Mouse (Mus musculus) adrenal gland (tissue): ENCODE measurements around the gene Nxt1.

ENCODE experiments used
- intact Hi-C: fragments of 180-260 bp; cut with DNase I; formaldehyde crosslinking; loops from one replicate; pipeline ENCODE4 v1.15.1; 2025
- long read RNA-seq, 2 experiments: library from polyadenylated mRNA; unstranded; transcript quantifications; one replicate each; pipeline ENCODE4 v2.0.0; 2020; ENCODE audit warnings: borderline replicate concordance in 1 of 2; ENCODE audit not compliant: insufficient replicate concordance in 1 of 2

Nxt1 gene
- long read RNA-seq, experiment 1, transcript Nxt1-201 (2 exons, 956 nt): major isoform, 25 of 28 reads
- long read RNA-seq, experiment 1, partial matches to known transcripts: 0 of 28 reads
- long read RNA-seq, experiment 1, other reads (novel, unspliced or antisense): 0 of 28 reads
- long read RNA-seq, experiment 2, transcript Nxt1-201 (2 exons, 956 nt): major isoform, 31 of 34 reads
- long read RNA-seq, experiment 2, partial matches to known transcripts: 0 of 34 reads
- long read RNA-seq, experiment 2, other reads (novel, unspliced or antisense): 2 of 34 reads

- intact Hi-C loops: no loop called here
Measured at GRCm38 (mm10) chr2:148672199-148673096, at the start of gene Nxt1. TSS of gene Nxt1 (plus strand) at chr2:148672601.

GRCm38 (mm10) chr2:148623067-148623466, 49.3 kb upstream of the Nxt1 start:
- intact Hi-C loops: no loop called here

- intact Hi-C loops: no loop called here
Measured at GRCm38 (mm10) chr2:148624484-148624883, 47.9 kb upstream of the Nxt1 start.

GRCm38 (mm10) chr2:148627011-148627471, 45.4 kb upstream of the Nxt1 start:
- intact Hi-C loops: no loop called here

- intact Hi-C loops: no loop called here
Measured at GRCm38 (mm10) chr2:148631011-148631410, 41.4 kb upstream of the Nxt1 start.

- intact Hi-C loops: no loop called here
Measured at GRCm38 (mm10) chr2:148631602-148632001, 40.8 kb upstream of the Nxt1 start.

GRCm38 (mm10) chr2:148634466-148634865, 37.9 kb upstream of the Nxt1 start:
- intact Hi-C loops: no loop called here

GRCm38 (mm10) chr2:148642610-148643370, 29.6 kb upstream of the Nxt1 start:
- intact Hi-C loops: no loop called here

- intact Hi-C loops: no loop called here
Measured at GRCm38 (mm10) chr2:148644421-148645000, 27.9 kb upstream of the Nxt1 start.

- intact Hi-C loops: loop anchor here (5.0 kb wide), 1 partner anchor 68 kb away; no protein-coding TSS in a partner anchor
Measured at GRCm38 (mm10) chr2:148650587-148651357, 21.6 kb upstream of the Nxt1 start.

- intact Hi-C loops: loop anchor here (5.0 kb wide), 3 partner anchors 73 to 533 kb away; partner anchors contain the start of gene Thbd
Measured at GRCm38 (mm10) chr2:148654961-148655360, 17.4 kb upstream of the Nxt1 start.

- intact Hi-C loops: no loop called here
Measured at GRCm38 (mm10) chr2:148663458-148663857, 8.9 kb upstream of the Nxt1 start.

GRCm38 (mm10) chr2:148677801-148678200, 5.4 kb downstream of the Nxt1 start:
- intact Hi-C loops: no loop called here

GRCm38 (mm10) chr2:148679346-148679745, 6.9 kb downstream of the Nxt1 start:
- intact Hi-C loops: no loop called here

- intact Hi-C loops: no loop called here
Measured at GRCm38 (mm10) chr2:148680775-148681291, 8.4 kb downstream of the Nxt1 start, which contains the start of gene Gzf1. TSS of gene Gzf1 (plus strand) at chr2:148681023.

- intact Hi-C loops: no loop called here
Measured at GRCm38 (mm10) chr2:148681461-148681891, 9.1 kb downstream of the Nxt1 start.

- intact Hi-C loops: no loop called here
Measured at GRCm38 (mm10) chr2:148683031-148683430, 10.6 kb downstream of the Nxt1 start.

GRCm38 (mm10) chr2:148684972-148685371, 12.6 kb downstream of the Nxt1 start:
- intact Hi-C loops: no loop called here

- intact Hi-C loops: no loop called here
Measured at GRCm38 (mm10) chr2:148685709-148686108, 13.3 kb downstream of the Nxt1 start.

GRCm38 (mm10) chr2:148686862-148687261, 14.5 kb downstream of the Nxt1 start:
- intact Hi-C loops: no loop called here
